Mouse (Mus musculus): Measurements from ENCODE around the gene Rpl14.

Rpl14 gene

DNA sequence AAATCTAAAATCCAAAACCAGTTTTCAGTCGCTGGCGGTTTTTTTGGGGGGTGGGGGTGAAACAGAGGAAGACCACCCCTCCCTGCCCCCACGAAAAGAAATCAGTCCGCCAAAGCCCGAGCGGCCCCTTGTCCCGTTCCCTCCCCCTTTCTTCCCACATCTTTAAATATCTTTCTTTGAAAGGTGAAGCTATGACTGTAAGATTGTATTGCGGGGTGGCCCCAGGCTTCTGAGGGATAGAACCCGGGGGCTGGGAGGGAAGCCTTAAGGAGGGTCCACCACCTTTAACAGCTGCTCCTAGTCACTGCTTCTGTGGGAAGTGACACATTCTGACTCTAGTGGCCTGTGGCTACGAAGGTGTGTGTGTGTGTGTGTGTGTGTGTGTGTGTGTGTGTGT lies 32.3 kb downstream of the Rpl14 start:
- DNase-seq (ENCODE audit: extremely low spot score, low spot score): peak; percentile 38

- no peak for DNase-seq (ENCODE audit: extremely low spot score, low spot score)
Measured at GRCm38 (mm10) chr9:120603956-120604355, 32.7 kb downstream of the Rpl14 start.

GRCm38 (mm10) chr9:120611055-120611454 lies 39.8 kb downstream of the Rpl14 start:
- no peak for DNase-seq (ENCODE audit: extremely low spot score, low spot score)

DNA sequence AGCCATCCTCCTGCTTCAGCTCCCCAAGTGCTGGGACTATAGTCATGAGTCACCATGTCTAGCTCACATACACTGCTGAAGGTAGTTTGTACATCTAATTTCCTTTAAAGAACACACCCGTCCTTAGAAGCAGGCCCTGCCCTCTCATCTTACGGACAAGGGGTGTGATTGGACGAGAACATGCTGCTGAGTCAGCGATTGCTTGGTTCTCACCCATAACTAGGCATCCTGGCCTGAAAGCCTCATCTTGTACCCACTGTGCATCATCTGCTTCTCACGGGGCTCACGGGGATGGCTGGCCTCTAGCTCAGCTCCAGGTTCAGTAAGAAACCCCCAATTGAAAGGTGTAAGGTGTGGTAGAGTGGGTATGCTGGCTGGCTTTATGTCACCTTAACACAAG lies 42.8 kb downstream of the Rpl14 start:
- no peak for DNase-seq (ENCODE audit: extremely low spot score, low spot score)

- DNase-seq (ENCODE audit: extremely low spot score, low spot score): no peak
Measured at GRCm38 (mm10) chr9:120618101-120618500, 46.9 kb downstream of the Rpl14 start.

GRCm38 (mm10) chr9:120619347-120619708 lies 48.1 kb downstream of the Rpl14 start:
- DNase-seq (ENCODE audit: extremely low spot score, low spot score): no peak

DNA sequence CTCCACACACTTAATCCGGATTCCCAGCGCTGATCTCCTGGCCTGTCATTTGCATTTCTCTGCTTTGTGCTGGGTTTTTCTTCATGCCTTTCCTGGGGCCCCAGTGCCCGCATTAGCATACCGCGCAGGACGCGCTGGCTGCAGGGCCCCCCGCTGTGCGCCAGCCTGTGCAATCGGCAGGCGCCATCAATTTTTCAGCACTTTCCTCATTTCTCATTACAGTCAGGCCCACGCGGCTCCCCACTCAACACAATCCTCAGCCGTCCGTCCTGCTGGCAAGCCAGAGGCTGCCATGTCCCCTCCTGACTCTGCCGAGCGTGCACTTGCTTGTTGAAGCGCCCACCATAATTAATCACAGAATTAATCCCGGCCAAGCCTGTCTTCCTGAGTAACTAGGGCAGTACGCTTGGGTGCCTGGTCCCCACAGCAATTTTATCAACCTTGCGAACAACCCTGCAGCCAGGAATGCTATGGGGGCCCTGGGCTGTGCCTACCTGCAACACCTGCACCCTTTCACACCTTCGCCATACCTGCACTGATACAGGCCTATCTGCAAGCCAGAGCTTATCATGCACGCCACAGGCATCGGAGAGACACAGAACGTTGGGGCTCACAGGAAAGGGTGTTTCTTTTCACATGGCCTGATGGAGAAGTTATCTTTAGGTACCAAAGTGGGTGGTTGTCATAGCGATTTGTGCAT lies 48.6 kb downstream of the Rpl14 start:
- DNase-seq (ENCODE audit: extremely low spot score, low spot score): peak; percentile 70

DNA sequence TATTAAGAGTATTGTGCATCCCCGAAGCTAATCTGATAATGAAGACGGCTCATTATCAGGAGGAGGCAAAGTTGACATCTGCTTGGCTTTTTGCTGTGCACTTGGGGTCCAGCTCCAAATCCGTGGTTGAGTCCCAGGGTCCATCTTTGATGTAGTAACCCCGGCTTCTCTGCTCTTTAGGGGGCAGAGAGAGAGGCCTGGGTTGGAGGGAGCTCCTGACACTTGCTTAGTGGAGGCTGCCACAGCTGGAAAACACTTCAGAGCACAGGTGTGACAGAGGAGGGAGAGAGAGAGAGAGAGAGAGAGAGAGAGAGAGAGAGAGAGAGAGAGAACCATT lies 49.1 kb downstream of the Rpl14 start:
- DNase-seq (ENCODE audit: extremely low spot score, low spot score): no peak

Measured in neural tube, embryonic 10.5 days (tissue).